Mouse (Mus musculus): ENCODE measurements around the gene Nfkbib.

Gene Nfkbib

DNA sequence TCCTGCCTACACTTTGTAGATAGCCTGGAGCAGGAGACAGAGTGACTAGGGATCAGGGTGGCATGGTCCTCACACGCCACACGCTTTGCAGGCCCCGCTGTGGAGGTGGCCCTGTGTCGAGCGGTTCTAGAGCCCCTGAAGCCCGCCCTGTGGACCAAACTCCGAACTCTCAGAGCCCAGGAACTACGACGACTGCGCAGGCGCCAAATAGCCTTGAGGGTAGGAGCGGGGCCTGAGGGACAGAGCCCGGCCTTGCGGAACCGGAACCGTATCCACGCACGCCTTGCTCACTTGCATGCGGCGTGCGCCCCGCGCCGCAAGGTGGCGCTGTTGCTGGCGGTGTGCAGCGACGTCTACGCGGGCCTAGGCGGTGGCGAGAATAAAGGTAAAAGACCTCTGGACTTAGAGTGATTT lies 29.3 kb upstream of the Nfkbib start:
- DNase-seq: peak; percentile 87

DNA sequence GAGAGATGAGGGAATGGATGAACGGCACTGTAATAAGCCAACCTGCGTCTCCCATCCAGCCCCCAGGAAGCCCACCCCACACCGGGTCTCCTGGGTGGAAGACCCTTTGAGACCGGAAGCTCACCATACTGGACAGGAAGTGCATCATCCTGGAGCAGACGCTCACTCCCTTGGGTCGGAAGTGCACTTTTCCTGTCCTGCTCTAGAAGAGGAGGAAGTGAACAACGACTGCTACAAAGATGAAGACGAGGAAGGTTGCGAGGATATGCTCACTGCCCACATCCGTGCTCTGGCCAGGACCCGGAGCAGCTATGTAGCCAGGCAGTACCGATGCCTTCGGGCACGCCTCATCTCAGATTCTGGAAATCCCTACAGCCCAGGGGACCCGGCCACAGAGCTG lies 28.5 kb upstream of the Nfkbib start:
- DNase-seq: no peak

DNA sequence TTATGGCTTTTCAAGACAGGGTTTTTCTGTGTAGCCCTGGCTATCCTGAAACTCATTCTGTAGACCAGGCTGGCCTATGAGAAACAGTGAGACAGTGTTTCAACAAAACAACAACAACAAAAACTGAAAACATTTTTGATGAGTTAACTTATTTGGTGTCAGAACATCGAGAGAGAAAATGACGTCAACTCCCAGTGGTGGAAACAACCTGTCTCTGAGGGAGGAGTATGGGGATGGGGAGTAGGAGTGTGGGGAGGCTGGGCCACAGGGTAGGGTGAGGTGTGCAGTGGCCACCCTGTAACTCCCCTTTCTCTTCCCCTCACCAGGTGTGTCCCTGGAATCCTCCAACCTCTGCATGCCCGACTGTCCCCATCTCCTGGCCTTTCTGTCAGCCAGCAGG lies 27.2 kb upstream of the Nfkbib start:
- DNase-seq: no peak

DNA sequence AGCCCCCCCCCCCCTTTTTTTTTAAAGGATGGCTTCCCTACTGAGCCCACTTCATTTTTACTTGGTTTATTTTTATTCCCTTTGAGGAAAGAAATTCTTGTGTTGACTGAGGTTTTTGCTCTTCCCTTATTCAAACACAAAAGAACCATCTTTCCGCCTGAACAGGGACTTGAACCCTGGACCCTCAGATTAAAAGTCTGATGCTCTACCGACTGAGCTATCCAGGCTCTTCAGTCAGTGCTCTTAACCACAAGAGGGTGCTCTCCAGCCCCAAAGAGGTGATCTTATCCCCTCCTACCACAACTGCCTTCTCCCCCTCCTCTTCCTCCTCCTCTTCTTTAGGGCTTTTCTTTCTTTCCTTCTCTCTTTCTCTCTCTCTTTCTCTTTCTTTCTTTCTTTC lies 26.5 kb upstream of the Nfkbib start:
- DNase-seq: no peak

DNA sequence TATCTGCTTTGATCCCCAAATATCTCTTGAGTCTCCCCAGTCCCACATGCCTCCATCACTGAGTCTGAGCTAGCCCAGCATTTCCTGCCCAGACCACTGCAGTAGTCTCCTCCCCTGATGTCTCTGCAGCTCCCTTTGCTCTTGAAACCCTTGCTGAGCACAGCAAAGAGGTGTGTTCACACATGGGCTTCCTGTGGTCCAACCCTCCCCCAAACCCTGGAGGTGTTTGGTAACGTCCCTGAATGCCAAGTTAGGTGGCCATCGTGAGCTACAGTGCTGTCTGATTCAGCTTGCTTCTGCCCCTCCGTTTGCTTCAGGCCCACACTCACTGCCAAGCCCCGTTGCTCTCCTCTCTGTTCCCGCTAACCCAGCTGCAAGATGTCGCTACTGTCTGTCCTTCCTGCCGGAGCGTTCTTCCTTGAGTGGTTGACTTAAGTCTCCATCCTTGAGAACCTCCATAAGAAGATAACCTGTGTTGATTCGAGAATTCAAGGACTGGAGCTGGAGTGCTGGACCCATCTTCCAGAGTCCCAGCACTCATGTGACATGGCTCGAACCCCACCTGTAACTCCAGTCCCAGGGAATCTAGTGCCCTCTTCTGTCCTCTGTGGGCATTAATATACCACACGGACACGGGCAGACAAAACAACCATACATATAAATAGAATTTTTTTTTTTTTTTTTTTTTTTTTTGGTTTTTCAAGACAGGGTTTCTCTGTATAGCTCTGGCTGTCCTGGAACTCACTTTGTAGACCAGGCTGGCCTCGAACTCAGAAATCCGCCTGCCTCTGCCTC lies 25.3 kb upstream of the Nfkbib start:
- no peak for DNase-seq

DNA sequence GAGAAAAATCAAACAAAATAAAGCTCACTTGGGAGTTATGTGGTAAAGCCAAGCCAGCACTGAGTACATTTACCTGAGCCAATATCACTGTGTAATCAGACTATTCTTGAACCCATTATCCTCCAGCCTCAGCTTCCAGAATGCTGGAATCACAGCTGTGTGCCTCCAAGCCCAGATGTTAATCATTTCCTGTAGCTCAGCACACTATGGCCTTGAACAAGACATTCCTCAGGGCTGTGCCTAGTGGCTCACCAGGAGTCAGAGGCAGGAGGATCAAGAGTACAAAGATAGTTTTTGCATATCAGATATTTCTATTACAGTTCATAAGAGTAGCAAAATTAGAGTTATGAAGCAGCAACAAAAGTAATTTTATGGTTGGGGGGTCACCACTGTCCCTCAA lies 24.4 kb upstream of the Nfkbib start:
- DNase-seq: no peak

DNA sequence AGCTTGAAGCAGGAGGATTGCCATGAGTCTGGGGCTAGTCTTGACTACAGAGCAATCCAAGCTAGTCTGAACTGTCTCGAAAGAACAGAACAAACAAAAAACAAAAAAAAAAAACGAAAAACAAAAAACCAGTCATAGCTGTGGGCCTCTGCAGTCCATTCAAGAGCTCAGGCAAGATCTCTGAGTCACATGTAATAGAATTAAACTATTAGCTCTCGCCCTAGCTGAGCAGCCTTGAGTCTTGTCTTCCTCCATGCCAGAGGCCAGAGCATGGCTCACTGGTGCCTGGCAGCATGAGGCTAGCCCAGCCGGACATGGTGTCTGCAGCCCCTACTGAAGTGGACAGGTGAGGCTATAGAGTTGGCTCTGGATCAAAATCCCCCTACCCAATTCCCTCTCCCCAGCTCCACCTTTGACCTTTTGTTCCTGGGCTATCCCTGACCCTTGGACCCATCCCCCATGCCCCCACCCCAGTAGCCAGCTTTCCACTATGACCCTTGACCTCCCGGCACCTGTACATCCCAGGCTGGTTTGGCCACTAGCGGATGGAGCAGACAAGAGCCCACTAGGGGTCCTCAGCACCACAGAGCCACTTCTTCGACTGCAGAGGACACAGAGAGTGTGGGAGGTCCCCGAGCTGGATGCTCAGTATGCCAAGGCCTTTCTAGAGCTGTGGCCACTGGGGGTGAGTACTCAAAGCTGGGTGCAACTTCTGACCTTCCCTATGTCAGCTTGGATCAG lies 22.9 kb upstream of the Nfkbib start:
- DNase-seq: no peak

DNA sequence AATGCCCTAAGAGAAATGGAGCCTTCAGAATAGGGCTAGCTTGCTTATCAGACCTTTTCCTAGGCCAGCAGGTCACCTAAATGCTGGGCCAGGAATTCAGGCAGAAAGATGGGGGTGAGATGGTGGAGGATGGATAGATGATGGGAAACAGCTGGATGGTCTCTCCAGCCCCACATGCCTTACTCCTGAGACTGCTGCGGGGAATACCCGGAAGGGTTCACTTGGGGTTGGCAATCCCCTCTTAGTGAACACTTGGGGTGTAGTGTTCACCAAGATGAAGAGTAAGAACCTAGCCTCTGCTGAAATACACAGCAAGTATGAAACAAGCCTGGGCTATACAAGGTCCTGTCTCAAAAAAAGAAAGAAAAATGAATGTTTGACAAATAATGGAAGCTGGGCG lies 21.9 kb upstream of the Nfkbib start:
- no peak for DNase-seq

DNA sequence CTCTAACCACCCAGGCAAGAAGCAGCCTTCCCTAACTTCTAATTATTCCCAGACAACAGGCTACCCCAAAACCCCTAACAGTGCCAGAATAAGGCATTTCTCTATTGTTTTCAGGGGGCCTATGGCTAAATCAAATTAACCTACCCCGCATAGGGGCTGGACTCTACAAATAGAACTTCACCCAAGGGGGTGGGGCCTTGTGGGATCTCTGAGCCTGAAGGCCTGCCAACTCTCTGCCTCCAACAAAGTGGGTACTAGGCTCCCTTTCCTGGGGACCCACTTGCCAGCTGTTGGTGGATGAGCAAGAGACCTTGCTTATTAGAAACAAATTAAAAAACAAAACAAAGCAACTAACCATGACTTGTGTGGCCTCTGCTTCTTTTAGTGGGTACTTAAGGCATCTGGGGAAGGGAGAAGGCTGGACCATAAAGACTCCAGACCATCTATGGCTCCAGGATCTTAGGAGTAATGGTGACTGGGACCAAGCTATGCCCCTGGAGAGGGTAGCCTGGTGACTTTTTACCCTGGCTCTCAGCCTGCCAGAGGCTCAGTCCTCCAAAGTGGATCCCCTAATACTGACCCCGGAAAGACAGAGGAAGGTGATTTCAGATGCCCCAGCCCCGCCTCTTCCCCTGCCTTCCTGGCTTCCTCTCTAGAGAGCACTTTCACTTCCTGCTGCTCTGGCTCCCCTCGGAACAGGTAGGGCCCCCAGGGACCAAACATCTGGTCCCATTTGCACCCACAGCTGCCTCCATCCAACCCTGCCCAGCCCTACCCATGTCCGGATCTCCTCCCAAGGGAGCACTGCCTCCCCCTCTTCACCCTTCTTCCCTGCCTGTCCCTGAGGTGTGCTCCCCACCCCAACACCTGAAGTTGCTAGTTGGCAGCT lies 21.2 kb upstream of the Nfkbib start, which contains the start of gene Rinl:
Rinl (plus strand) TSS at position 663 of the 889 bp plus-strand sequence.
- DNase-seq: no peak

DNA sequence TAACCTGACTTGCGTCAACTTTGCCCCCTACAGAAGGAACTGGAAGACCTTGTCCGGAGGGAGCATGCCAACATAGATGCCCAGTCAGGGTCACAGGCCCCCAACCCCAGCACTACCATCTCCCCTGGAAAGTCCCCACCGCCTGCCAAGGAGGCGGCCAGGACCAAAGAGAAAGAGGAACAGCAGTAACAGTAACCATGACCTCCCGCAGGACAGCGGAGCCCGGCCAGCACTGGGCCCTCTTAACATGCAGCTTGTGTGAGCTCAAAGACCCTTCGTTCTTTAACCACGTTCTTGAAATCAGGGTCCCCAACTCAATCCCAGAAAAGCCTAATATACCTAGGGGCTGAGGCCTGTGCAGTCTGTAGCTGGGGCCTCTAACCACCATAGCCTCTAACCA lies 20.6 kb upstream of the Nfkbib start:
- DNase-seq: no peak

DNA sequence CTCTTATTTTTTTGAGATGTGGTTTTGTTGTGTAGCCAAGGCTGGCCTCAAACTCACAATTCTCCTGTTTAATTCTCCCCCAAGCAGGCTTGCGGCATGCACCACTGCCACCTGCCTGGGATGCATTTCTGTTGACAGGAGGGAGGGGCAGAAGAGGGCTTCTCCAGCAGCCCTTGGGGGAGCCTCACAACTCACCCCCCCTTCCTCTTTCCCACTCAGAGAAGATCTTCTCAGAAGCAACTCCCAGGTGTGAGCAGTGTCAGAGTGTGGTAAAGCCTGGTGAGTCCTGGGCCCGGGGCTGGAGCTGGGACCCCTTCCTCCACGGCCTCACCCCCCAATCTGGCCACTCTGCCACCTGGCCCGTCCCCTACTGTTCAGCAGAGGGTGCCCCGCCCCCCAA lies 17.8 kb upstream of the Nfkbib start:
- no peak for DNase-seq

DNA sequence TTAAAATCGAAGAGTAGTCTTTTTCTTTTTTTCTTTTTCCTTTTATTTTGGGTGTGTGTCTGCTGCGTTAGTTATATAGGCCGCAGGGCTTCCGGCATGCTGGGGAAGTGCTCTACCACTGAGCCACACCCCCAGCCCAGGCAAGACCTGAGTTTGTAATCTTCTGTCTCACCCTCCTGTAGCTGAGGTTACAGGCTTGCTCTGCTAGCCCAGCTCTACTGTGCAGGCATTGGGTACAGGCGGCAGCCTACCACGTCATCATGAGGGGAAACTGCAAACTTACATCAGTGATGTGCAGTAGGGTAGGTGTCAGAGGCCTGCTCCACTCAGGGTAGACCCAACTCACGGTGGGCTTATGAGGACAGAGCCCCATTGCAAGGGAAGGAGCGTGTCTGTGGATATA lies 13.9 kb upstream of the Nfkbib start:
- DNase-seq: no peak

DNA sequence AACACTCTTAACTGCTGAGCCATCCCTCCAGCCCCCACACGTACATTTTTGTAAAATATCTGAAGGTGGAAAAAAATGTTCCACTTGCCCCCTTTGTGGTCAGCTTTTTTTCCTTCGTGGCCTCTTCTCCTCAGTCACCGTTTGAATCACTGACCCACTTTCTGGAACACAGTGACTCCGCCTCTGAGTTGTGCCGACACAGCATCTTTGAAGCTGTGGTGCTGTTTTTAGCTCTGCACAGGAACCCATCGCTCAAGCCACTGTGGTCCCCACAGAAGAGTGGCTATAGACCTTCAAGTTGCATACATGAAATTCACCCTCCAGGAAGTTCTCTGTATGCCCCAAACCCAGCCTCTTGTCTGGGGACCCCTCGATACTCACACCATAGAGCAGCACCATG lies 13.5 kb upstream of the Nfkbib start:
- DNase-seq: no peak

DNA sequence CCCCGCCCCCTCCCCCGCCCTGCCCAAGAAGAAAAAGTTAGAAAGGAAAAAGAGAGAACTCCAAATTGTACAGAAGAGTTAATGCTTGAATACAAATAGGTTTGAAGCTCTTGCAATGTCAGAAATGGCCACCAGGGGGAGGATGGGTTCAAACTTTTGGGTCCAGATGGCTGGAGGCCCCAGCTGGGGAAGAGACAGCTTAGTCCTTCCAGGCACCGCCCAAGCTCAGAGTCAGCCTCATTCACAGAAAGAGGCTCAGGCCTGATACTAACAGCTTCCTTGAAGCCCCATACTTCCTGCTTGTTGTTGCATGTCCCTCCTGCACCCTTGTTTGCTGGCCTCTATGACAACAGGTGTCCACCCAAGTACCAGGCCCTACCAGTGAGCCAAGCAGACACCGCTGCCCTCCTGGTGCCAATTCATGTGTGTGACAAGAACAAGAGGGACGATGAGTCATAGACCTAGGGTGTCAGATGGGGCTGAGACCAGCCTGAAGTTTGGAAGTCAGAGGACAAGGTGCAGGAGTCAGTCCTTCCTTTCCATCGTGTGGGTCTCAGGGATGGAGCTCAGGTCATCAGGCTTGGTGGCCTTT lies 12.9 kb upstream of the Nfkbib start:
- DNase-seq: peak; percentile 89

DNA sequence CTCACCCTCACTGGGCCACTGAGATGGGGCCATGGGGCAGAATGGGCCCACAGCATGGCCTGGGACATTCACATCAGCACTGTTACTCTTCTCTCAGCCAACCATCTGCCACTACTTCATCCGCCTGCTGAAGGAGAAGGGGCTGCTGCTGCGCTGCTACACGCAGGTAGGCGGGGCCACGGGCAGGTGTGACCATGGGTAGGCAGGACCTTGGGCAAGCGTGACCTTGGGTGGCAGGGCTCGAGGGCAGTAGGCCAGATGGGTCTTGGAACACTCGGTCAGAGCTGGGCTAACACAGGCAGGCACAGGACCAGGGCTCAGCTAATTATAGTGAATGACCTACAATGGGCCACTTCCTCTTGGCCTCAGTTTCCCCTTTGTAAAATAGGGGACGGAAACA lies 11.5 kb upstream of the Nfkbib start:
- no peak for DNase-seq

DNA sequence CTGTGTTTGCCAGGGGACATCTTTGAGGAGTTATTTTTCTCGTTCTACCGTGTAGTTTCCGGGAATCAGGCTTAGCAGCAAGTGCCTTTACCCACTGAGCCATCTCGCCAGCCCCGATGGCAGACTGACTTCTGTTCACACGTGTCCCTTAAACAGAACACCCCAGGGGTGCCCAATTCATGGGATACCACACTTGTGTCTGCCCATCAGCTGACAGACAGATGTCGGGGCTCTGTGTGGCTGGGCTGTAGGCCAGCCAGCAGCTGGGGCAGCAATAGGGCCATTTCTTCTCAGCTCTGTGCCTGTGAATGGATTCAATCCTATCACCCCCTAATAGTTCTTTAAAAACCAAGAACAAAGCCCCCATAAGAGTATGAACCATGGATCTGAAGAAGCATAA lies 7.8 kb upstream of the Nfkbib start:
- no peak for DNase-seq

DNA sequence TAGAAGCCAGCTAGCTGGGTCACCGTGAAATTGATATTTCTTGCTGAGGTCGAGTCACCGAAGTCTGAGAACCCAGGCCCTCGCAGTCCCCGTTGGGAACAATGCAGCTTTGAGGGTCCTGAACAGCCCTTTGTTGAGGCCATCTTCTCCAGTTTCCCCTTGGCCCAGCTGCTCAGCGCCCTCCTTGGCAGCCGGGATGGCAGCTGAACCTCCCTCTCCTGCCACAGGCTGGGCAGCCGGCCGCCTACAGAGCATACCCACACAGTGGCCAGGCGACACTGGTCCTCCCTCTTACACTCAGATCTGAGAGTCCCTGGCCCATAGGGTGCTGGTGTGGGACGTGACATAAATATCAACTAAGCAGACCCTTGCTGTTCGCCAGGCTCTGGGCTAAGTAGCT lies 6.9 kb upstream of the Nfkbib start:
- no peak for DNase-seq

DNA sequence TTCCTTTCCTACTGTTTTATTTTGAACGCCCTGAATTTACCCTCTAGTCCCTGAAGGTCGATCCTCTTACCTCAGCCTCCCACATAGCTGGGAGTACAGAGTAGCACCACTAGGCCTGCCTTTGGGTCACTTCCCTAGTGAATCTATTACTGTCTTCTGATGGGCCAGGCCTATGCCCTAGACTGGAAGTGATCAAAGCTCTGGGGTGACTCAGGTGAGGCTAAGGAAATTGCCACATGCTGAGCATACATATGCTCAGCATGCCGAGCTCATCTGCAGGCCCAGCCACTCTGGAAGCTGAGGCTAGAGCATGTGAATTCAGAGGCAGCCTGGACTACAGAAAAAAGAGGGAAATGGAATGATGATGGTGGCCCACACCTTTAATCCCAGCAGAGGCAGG lies 5.9 kb upstream of the Nfkbib start:
- DNase-seq: no peak

DNA sequence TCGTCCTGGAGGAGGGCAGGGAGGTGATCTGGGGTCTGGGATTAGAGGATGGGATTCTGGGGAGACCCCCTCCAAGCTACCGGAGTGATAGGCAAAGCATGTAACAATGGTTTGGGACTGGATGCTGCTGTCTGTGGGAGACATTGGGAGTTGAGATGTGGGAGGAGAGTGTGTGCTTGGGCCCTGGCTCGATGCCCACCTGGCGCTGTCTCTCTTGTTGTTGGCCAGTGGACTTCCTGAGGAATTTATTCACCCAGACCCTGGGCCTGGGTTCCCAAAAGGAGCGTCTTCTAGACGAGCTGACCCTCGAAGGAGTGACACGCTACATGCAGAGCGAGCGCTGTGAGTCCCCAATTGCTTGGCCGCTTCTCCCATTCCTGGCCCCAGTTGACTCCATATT lies 4.6 kb upstream of the Nfkbib start:
- no peak for DNase-seq

DNA sequence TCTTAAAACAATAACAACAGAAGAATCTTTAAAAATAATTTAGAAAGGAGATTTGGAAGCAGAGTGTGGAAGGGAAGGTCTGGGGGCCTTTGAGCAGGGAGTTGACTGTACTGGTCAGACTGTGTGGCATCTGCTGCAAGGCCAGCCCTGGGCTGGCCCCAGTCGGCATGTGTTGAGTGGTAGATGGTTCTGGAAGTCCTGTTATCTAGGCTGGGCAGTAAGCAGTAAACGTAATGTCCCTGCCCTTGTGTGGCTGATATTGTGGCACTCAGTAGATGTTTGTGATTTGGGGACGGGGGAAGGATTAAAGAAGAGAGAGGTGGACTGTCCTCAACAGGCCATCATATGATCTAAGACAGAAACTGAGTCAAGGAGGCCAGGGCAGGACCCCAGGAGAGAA lies 3.0 kb upstream of the Nfkbib start:
- DNase-seq: no peak

DNA sequence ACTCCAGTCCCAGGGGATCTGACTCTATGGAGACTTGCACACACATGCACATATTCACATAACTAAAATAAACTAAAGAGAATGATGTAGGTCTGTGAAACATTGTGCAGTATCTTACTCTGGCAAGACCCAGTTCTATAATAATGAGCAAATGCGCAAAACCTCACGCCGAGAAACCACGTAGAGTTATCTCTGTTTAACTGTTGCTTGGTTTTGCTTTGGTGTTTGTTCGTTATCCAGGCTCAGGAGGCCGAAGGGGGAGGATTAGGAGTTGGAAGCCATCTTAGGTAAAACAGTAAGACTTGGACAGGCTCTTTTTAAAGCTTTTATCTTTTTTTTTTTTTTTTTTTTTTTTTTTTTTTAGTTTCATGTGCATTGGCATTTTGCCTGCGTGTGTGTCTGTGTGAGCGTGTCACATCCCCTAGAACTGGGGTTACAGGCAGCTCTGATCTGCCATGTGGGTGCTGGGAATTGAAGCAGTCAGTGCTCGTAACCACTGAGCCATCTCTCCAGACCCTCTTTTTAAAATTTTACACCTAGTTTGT lies 2.2 kb upstream of the Nfkbib start:
- DNase-seq: no peak

DNA sequence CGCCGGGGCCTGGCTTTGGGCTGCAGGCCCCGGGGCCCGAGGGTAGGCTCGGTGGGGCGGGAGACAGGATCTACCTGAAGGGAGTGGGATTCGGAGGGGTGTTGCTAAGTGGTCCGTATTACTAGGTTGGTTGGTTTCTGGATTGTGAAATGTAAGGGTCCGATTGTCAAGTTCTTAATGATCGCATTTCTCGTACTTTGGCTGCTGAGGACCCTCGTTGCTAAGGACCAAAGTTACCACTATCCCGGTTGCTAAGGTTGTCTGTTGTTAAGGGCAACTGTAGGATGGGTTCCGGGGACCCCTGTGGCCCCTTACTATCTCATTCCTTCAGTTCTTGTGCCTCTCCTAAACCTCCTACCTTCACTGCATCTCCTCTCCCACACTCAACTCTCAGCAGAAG lies 402 bp downstream of the Nfkbib start:
- no peak for DNase-seq
